Mouse (Mus musculus) heart, postnatal 25 days (tissue): ENCODE results near the gene Adad2. TPM values are rescaled to one million over a fixed set of nuclear protein-coding genes. Genes with fewer than 3 reads are reported as not detected.

Experiments
- DNase-seq: peaks from one replicate; pipeline ENCODE4 v3.0.0; 2022; ENCODE audit warnings: low spot score
- intact Hi-C: fragments of 180-260 bp; cut with DNase I; formaldehyde crosslinking; loops from one replicate; pipeline ENCODE4 v1.15.1; 2025
- total RNA-seq, 2 experiments: library from RNA; stranded (reverse); gene quantifications; 2 replicates each; pipeline ENCODE4 v1.2.3; 2021

The Adad2 gene
- total RNA-seq, 2 experiments from 2014 or later, result not detected

- no peak for DNase-seq
- intact Hi-C loops, result loop anchor here (5.0 kb wide), 2 partner anchors 71 to 84 kb away; no protein-coding TSS in a partner anchor
Observed at GRCm38 (mm10) chr8:119606224-119606623, 6.3 kb upstream of the Adad2 start.

GRCm38 (mm10) chr8:119615096-119615495 lies 2.5 kb downstream of the Adad2 start:
- intact Hi-C loops, result no loop called here
- DNase-seq, result no peak

GRCm38 (mm10) chr8:119616358-119616757 lies 3.8 kb downstream of the Adad2 start:
- intact Hi-C loops, result no loop called here

DNA sequence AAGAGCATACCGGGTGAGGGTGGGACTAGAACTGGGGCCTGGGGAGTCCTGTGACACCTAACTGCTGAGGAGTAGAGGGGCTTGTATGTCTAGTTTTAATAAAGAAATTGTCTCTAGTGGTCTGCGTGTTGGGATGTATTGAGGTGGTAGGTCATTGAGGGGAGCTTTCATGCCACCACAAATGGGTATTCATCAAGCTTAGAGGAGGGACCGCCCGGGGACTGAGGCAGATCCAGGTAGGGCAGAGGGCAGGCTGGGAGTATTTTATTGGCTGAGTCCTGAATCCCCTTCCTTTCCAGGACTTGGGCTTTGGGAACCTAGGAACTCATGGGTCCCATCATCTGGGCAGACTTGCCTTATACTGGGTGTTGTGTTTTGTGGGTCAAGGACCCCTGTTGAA lies 4.3 kb downstream of the Adad2 start:
- DNase-seq, result no peak
- intact Hi-C loops, result no loop called here

More at GRCm38 (mm10) chr8:119616358-119616757, 3.8 kb downstream of the Adad2 start:
- no peak for DNase-seq

- intact Hi-C loops, result no loop called here
- DNase-seq, result no peak
Observed at GRCm38 (mm10) chr8:119617586-119617985, 5.0 kb downstream of the Adad2 start.

- DNase-seq, result no peak
- intact Hi-C loops, result no loop called here
Observed at GRCm38 (mm10) chr8:119618887-119619286, 6.3 kb downstream of the Adad2 start.

DNA sequence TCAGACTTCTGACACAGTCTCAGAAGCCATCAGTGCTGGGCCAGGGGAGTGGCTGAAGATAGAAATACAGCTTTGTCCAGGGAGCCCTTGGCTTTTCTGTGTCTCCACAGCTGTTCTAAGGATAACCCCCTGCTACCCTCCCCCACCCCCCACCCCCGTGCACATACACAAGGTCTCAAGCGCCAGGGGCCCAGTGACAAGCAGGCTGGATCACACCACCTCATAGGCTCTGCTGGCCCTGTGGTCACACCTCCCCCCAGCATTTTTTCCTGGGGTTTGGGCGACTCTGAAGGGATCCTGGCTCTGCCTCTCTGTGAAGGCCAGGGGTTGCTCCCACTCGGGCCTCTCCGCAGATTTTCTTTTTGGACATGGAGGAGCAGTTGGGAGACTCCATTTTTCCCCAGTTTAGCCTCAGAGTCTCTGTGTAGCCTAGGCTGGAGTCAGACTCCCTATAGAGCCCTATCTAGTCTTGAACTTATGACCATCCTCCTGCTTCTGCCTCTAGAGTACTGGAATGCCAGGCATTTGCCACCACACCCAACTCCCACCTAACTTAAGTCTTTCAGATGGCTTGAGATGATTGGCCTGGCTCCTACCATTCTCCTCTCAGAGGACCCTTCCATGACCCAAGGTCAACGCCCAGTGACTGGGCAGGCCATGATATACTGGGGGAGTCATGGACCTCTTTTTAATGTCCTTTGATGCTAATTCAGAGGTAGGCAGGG lies 7.7 kb downstream of the Adad2 start:
- DNase-seq, result no peak
- intact Hi-C loops, result no loop called here

DNA sequence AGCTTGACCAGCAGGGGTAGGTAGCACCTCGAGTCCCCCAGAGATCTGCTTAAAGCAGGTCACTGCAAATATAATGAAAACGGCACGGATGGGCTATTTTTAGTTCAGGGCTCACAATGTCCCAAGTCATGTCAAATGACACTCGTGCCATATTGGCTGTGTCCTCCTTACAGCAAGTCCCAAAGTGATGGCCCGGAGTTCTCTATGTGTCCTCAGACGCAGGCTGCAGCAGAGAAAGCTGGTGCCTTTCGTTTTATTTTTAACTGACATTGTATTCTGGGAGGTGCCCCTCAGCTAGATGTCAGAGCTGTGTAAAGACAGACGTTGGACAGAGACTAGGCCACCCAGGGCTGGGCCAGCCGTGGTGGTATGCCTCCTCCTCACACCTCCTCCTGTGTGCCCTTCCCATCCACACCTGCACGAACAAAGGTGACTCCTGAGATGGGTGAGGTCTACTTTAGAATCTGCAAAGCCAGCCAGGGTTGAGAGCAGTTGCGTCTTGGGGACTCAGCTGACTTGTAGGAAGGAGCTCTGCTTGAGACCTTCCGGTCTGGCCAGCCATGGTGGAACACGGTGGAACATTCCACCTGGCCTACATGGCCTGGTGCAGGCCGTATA lies 8.4 kb downstream of the Adad2 start:
- intact Hi-C loops, result no loop called here
- DNase-seq, result no peak

DNA sequence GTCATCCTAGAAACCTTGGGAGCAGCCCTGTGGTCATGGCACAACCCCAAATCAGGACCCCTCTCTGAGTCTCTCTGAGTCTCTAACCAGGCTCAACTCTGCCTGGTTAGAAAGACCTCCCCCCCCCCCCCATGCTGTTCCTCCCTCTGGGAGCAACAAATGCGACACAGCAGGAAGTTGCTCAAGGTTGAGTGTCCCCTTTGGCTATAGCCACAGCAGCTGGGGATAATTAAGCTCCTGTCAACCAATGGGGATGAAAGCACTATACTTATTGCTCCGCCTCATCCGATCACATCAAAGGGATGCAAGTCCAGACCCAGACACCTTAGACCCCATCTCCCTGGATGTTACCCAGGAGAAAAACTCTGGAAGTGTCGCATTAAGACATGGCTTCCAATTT lies 10.0 kb downstream of the Adad2 start:
- DNase-seq, result no peak
- intact Hi-C loops, result no loop called here

DNA sequence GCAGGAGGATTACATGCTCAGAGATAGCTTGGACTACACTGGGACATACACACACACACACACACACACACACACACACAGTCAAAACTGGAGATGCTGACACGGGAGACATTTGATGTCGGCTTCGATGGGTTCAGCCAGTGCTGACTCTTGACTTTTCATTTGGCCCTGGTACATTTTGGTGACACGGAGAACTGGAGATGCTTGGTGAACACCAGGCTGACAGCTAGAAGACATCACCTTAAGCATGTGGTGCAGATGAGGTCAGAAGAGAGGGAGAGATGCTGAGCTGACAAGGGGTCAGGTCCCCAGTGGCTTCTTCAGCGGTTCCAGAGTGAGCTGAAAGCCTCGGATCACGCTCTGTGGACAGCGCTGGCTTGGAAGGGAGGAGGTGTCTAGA lies 10.5 kb downstream of the Adad2 start:
- intact Hi-C loops, result no loop called here
- DNase-seq, result no peak

- intact Hi-C loops, result no loop called here
- DNase-seq, result no peak
Observed at GRCm38 (mm10) chr8:119623744-119624143, 11.2 kb downstream of the Adad2 start.

GRCm38 (mm10) chr8:119624916-119625315 lies 12.4 kb downstream of the Adad2 start:
- intact Hi-C loops, result no loop called here
- DNase-seq, result no peak

DNA sequence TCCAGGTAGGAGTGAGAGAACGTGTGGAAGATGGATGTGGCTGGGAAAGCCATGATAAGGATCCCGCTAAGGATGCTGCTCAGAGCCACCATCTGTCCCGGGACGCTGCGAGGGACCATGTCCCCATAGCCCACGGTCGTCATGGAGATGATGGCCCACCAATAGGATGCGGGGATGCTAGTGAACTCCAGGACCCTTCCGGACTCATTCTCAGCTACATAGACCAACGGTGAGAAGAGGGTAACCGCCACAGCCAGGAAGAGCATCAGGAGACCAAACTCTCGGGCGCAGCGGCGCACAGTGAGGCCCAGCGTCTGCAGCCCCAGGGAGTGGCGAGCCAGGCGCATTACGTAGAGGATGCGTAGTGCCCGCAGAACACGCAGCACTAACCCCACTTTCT lies 13.2 kb downstream of the Adad2 start:
- DNase-seq, result no peak
- intact Hi-C loops, result no loop called here

DNA sequence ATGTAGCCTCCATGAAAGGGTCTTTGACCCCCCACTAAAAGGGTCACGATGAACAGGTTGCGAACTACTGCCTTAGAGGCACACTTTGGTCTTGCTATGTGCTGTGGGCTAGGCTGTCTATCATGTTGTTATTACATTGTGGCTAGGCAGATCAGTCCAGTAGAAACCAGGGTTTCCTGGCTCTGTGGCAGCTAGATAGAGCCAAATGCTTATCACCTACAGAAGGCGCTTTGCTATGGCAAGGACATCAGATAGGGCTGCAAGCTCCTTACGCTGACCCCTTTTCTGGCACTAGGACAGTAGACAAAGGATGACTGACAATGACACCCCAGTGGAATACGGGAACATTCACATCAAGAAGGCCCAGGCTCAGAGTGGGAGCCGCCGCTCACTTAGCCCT lies 14.7 kb downstream of the Adad2 start:
- no peak for DNase-seq
- intact Hi-C loops, result no loop called here

DNA sequence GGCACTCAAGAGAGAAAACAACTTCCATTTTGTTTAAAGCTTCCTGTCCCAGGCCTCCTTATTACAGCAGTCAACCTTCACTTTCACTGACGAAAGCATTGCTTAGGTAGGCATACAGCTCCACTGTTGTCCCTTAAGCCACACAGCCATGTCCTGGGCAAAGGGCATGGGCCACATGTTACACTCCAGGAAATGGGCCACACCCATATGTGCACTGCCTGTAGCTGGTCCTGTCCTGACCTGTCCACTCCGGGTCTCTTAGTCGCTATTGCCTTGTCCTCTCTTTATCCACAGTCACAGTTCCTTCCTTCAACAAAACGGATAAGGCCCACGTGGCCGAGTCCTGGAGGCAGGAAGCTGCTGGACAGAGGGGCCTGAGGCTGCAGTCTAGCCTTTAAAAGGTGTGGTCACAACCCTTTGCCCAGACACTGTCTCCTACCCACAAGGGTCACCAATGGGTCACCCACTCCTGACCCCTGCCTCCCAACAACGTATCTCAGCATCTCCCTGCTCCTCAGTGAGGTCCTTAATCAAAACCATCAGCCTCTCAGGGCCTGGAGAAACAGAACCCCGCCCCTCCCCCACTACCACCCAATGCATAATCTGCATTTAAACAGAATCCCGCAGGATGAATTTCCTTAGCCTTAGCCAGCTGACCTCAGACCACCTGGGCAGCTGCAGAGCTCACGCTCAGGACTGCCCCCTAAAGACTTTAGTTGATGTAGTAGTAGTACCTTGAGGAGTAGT lies 15.2 kb downstream of the Adad2 start:
- DNase-seq, result no peak
- intact Hi-C loops, result no loop called here

- intact Hi-C loops, result no loop called here
- DNase-seq, result no peak
Observed at GRCm38 (mm10) chr8:119630841-119631240, 18.3 kb downstream of the Adad2 start.

DNA sequence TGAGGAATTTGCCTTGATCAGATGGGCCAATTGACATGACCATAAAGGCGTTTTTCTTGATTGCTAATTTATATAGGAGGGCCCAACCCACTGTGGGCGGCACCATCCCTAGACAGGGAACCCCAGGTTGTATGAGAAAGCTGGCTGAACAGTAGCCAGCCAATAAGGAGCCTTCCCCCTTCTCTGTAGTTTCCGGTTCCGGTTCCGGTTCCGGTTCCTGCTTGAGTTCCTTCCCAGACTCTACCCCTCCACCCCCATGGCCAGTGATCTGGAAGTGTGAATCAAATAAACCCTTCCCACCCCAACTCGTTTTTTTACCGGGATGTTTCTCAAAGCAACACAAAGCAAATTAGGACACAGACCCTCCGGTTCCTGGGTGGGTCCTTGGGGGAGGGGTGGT lies 19.7 kb downstream of the Adad2 start:
- intact Hi-C loops, result no loop called here

DNA sequence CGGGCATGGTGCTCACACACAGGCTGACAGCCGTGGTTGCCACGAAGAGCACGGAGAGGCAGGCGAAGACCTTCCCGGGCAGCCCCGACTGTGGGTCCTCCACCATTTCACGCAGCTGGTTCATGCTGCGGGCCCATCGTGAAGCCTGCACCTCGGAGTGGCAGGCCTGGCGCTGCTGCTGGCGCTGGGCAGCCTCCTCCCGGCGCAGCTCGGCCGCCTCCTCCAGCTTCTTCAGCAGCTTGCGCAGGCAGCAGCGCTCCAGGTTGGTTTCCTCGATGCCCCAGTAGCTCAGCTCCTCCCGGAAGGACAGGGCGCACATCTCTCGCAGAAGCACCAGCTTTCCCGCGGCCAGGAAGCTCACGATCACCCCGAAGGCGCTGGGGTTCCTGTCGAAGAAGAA lies 20.4 kb downstream of the Adad2 start:
- no peak for DNase-seq
- intact Hi-C loops, result no loop called here

More for the DNA sequence above, 19.7 kb downstream of the Adad2 start:
- DNase-seq, result no peak

DNA sequence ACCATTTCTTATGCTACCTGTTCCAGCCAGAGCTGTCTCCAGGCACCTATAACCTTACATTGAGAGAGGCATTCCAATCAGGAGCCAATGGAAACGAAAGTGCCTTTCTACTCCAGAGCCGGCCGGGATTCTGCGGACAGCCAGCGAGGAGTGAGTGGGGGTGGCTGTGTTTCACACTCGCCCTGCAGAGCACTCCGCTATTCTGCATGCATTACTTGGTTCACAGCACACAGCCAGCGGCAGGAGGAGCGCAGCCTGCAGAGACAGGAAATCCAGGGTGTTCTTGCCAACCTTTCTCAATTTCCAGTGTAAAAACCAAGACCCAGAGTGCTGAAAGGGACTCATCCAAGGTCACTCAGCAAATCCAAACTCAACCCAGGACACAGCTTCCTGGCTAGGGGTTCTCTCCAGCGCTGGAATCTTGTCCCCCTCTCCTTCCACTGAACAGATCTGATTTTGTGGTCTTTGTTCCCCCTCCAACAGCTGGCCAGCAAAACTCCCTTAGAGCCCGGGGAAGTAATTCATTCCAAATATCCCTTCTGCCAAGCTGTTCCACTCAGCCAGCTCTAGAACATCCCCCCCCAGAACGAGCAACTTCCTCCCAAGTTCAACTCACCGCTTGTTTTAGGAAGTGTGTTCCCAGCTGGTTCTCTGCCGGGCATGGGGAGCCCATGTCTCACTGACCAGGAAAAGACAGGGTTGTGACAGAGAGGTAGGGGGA lies 22.2 kb downstream of the Adad2 start:
- DNase-seq, result no peak
- intact Hi-C loops, result no loop called here

DNA sequence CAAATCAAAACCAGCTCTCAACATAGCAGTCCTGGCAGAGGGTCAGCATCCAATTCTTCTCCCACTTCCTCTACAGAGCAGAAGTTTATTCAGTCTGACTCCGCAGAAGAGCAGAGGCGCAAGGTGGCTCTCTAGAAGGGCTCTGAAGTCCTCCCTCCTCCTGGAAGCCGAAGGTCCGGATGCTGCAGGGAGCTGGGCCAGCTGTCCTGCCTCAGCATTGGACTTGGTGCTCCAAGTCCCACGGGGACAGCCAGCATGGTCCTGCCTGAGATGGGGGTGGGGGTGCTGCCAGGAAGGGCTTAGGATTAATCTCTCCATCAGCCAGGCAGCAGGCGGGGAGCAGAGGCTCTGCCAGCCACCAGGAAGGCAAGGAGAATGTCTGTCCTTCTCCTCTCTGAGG lies 22.8 kb downstream of the Adad2 start, which contains the start of gene Kcng4:
Gene Kcng4 (minus strand): TSS at position 303 of the 400 bp plus-strand sequence.
- DNase-seq, result no peak
- intact Hi-C loops, result no loop called here
